Mouse (Mus musculus): ENCODE data around the gene Ky.

DNA sequence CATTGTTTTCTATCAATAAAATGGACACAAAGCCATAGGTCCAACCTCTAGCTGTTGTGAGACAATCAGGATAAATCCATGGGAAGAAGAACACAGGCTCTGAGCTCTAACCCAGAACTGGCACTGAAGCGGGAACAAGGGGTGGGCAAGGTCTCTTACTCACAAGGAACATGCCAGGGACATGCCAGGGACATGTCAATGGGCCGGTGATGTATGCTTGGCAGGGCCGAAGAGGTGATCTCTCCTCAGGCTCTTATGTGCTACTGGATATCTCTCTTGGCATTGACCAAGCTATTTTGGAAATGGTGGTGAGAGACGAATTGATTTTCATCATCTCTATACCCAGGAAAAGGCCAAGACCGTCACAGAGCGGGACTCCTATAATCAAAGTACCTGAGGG lies 6.8 kb upstream of the Ky start:
- TF ChIP-seq ZNF384 (IDR thresholded peaks at IDR 0.05; ENCODE audit: low read depth, low read length) (no peak), E2F4 (IDR thresholded peaks at IDR 0.05; ENCODE audit: insufficient replicate concordance, low read depth, low read length) (no peak), CTCF (conservative IDR thresholded peaks at IDR 0.05 in 1 of 2, IDR thresholded peaks at IDR 0.05 in 1 of 2; ENCODE audit: low read depth in 2 of 2, low read length in 2 of 2) (no peak), MAZ (IDR thresholded peaks at IDR 0.05; ENCODE audit: low read depth, low read length) (no peak), POLR2A (IDR thresholded peaks at IDR 0.05; ENCODE audit: low read depth, low read length) (no peak), USF2 (conservative IDR thresholded peaks at IDR 0.05; ENCODE audit: low read depth, low read length) (no peak), ZKSCAN1 (IDR thresholded peaks at IDR 0.05; ENCODE audit: borderline replicate concordance, low read depth, low read length) (no peak), BHLHE40 (IDR thresholded peaks at IDR 0.05; ENCODE audit: low read depth, low read length) (no peak)

All from CH12.LX (cell line).